Mouse (Mus musculus): ENCODE results near the gene Olfr114. TPM values are rescaled to one million over a fixed set of nuclear protein-coding genes. Genes with fewer than 3 reads are reported as not detected.

Gene Olfr114
- not detected for polyA plus RNA-seq (2017; shearing (Covaris generic))

DNA sequence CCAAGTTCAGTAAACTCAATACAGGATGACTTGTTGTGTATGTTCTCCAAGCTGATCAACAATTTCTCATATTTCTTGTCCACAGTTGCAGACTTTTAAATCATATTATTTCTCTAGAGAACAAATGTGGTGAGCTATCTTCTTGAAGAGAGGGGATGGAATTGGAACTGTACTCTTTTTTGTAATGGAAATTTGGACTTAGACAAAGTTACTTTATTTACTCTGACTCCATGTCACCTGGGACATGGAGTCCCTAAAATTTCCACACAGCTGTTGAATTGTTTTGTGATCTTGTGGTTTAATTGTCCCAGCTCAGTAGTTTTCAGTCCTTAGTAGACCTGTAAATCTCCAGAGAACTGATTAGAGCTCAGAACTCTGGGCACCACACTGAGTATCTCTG is at the start of gene Olfr114:
Gene Olfr114 (minus strand): TSS at position 101 of the 400 bp plus-strand sequence.

DNA sequence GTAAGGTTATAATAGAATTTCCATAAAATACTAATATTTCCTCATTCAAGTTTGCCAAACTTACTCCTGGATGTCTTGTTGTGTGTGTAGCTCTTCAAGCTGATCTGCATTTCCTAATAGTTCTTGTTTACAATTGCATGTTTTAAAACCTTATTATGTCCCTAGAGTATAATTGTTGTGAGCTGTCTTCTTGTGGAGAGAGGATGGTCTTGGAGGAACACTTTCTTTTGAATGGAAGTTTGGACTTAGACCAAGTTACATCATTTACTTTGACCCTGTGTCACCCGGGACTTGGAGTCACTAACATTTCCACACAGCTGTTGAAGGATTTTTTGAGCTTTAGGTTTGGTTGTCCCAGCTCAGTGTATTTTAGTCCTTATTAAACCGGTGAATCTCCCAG is 34.5 kb upstream of the Olfr114 start, which contains the start of the genes Olfr115 and Olfr116:
Gene Olfr115 (minus strand): TSS at position 101 of the 400 bp plus-strand sequence.
Gene Olfr116 (minus strand): TSS at position 191 of the 400 bp plus-strand sequence.

DNA sequence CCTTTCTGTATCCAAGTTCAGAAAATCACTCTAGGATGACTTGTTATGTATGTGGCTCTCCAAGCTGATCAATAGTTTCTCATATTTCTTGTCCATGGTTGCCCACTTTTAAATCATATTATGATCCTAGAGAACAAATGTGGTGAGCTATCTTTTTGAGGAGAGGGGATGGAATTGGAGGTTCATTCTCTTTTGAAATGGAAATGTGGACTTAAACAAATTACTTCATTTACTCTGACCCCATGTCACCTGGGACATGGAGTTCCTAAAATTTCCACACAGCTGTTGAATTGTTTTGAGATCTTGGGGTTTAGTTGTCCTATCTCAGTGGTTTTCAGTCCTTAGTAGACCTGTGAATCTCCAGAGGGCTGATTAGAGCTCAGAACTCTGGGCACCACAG is 15.0 kb downstream of the Olfr114 start, which contains the start of gene Olfr113:
Gene Olfr113 (minus strand): TSS at position 101 of the 400 bp plus-strand sequence.

DNA sequence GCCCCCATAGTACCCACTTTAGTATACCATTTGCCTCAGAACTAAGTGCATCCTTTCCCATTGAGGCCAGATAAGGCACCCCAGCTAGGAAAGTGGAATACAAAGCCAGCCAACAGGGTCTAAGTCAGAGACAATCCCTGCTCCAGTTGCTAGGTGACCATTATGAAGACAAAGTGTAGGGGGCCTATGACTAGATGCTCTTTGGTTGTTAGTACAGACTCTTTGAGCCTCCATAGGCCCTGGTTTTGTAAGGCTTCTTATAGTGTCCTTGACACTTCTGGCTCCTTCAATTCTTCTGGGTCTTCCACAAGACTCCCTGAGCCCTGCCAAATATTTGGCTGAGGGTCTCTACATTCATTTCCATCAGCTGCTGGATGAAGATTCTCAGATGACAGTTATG is 23.2 kb downstream of the Olfr114 start, which contains the start of gene Olfr112:
Gene Olfr112 (minus strand): TSS at position 101 of the 400 bp plus-strand sequence.

Other genes with a start within 250 kb of the Olfr114 start
- gene Olfr104-ps, start 233.2 kb downstream of the Olfr114 start, polyA plus RNA-seq (2017; shearing (Covaris generic)), result not detected
- not detected for gene Olfr105-ps, start 213.7 kb downstream of the Olfr114 start, polyA plus RNA-seq (2017; shearing (Covaris generic))
- not detected for gene Olfr106-ps, start 202.3 kb downstream of the Olfr114 start, polyA plus RNA-seq (2017; shearing (Covaris generic))
- gene Olfr107, start 193.5 kb downstream of the Olfr114 start, polyA plus RNA-seq (2017; shearing (Covaris generic)), result under 1 TPM; 0.04 to 0.09 TPM
- not detected for gene Olfr108, start 147.3 kb downstream of the Olfr114 start, polyA plus RNA-seq (2017; shearing (Covaris generic))
- gene Olfr109, start 133.8 kb downstream of the Olfr114 start, polyA plus RNA-seq (2017; shearing (Covaris generic)), result under 1 TPM in 1 of 2 experiments, not detected in 1; 0.10 TPM
- gene H2-M2, start 109.2 kb downstream of the Olfr114 start, polyA plus RNA-seq (2017; shearing (Covaris generic)), result 1 to 10 TPM in 1 of 2 experiments, under 1 TPM in 1; 0.37 to 2.2 TPM
- not detected for gene Olfr110, start 100.3 kb downstream of the Olfr114 start, polyA plus RNA-seq (2017; shearing (Covaris generic))
- not detected for gene Olfr111, start 84.7 kb downstream of the Olfr114 start, polyA plus RNA-seq (2017; shearing (Covaris generic))
- gene Olfr112, start 23.3 kb downstream of the Olfr114 start, polyA plus RNA-seq (2017; shearing (Covaris generic)), result not detected
- gene Olfr113, start 15.1 kb downstream of the Olfr114 start, polyA plus RNA-seq (2017; shearing (Covaris generic)), result not detected
- gene Olfr115, start 34.4 kb upstream of the Olfr114 start, polyA plus RNA-seq (2017; shearing (Covaris generic)), result not detected
- not detected for gene Olfr116, start 34.5 kb upstream of the Olfr114 start, polyA plus RNA-seq (2017; shearing (Covaris generic))
- under 1 TPM in 1 of 2 experiments, not detected in 1; 0.09 TPM for gene Olfr117, start 71.0 kb upstream of the Olfr114 start, polyA plus RNA-seq (2017; shearing (Covaris generic))
- under 1 TPM in 1 of 2 experiments, not detected in 1; 0.08 TPM for gene Olfr118, start 74.2 kb upstream of the Olfr114 start, polyA plus RNA-seq (2017; shearing (Covaris generic))
- under 1 TPM in 1 of 2 experiments, not detected in 1; 0.12 TPM for gene Olfr119, start 103.8 kb upstream of the Olfr114 start, polyA plus RNA-seq (2017; shearing (Covaris generic))
- not detected for gene Olfr120, start 129.1 kb upstream of the Olfr114 start, polyA plus RNA-seq (2017; shearing (Covaris generic))
- gene Olfr121, start 156.1 kb upstream of the Olfr114 start, polyA plus RNA-seq (2017; shearing (Covaris generic)), result not detected
- under 1 TPM in 1 of 2 experiments, not detected in 1; 0.29 TPM for gene Olfr122, start 175.9 kb upstream of the Olfr114 start, polyA plus RNA-seq (2017; shearing (Covaris generic))
- gene Olfr123, start 200.8 kb upstream of the Olfr114 start, polyA plus RNA-seq (2017; shearing (Covaris generic)), result not detected
- not detected for gene Olfr124, start 207.1 kb upstream of the Olfr114 start, polyA plus RNA-seq (2017; shearing (Covaris generic))
- not detected for gene Olfr125, start 240.2 kb upstream of the Olfr114 start, polyA plus RNA-seq (2017; shearing (Covaris generic))

Data from activated CD4-positive, CD25-positive, alpha-beta regulatory T cell (primary cell).